Mouse (Mus musculus) stomach, postnatal 0 days (tissue): ENCODE results near the gene Wdpcp. TPM values are rescaled to one million over a fixed set of nuclear protein-coding genes. Genes with fewer than 3 reads are reported as not detected.

Experiments
- ATAC-seq: fragments of 200-750 bp; cut with Nextera tagmentation; 2 replicates; pipeline ENCODE4 v1.8.0; 2017; ENCODE audit not compliant: low FRiP score, low TSS enrichment
- DNase-seq: peaks from one replicate; pipeline ENCODE4 v3.0.0-alpha.2; 2016; ENCODE audit warnings: low spot score
- H3K27ac ChIP-seq: fragments of 300-500 bp; sonication (generic); replicated peaks from 2 replicates; pipeline ENCODE4 v1.5.1; 2014; ENCODE audit warnings: mild to moderate bottlenecking, control low read depth
- H3K27me3 ChIP-seq: fragments of 300-500 bp; sonication (generic); 2 replicates; pipeline ENCODE4 v1.6.1; 2014; ENCODE audit warnings: low read length; ENCODE audit not compliant: control insufficient read depth, insufficient read depth
- H3K36me3 ChIP-seq: fragments of 300-500 bp; sonication (generic); 2 replicates; pipeline ENCODE4 v1.6.1; 2014; ENCODE audit warnings: low read length, mixed read lengths; ENCODE audit not compliant: control insufficient read depth, insufficient read depth
- H3K4me1 ChIP-seq: fragments of 300-500 bp; sonication (generic); replicated peaks from 2 replicates; pipeline ENCODE4 v1.6.1; 2014; ENCODE audit warnings: antibody characterized with exemption; ENCODE audit not compliant: control insufficient read depth, insufficient read depth
- H3K4me2 ChIP-seq: fragments of 300-500 bp; sonication (generic); replicated peaks from 2 replicates; pipeline ENCODE4 v1.6.1; 2014; ENCODE audit warnings: low read depth, mild to moderate bottlenecking, control low read depth, moderate library complexity
- H3K4me3 ChIP-seq: fragments of 300-500 bp; sonication (generic); 2 replicates; pipeline ENCODE4 v1.5.1; 2014; ENCODE audit warnings: low read depth, low read length, control low read depth
- H3K9ac ChIP-seq: fragments of 300-500 bp; sonication (generic); 2 replicates; pipeline ENCODE4 v1.6.1; 2014; ENCODE audit warnings: mild to moderate bottlenecking, low read length, control low read depth, mixed read lengths
- H3K9me3 ChIP-seq: fragments of 300-500 bp; sonication (generic); 2 replicates; pipeline ENCODE4 v1.6.1; 2016; ENCODE audit warnings: low read length; ENCODE audit not compliant: control insufficient read depth
- CTCF ChIP-seq: IDR thresholded peaks from 2 replicates; pipeline ENCODE4 v1.5.1; 2016; ENCODE audit warnings: antibody characterized with exemption, low read depth, mild to moderate bottlenecking, moderate library complexity
- EP300 ChIP-seq: optimal IDR thresholded peaks from 2 replicates; pipeline ENCODE3; 2016; ENCODE audit warnings: antibody characterized with exemption
- WGBS: fragments of 180-500 bp; shearing (Covaris S2); extraction: QIAGEN DNeasy Blood & Tissue Kit; methylation state at CpG from one replicate; pipeline ENCODE4 v1.1.7; 2014; 5-methylcytosine and 5-hydroxymethylcytosine counted together
- polyA plus RNA-seq: library from polyadenylated mRNA; unstranded; fragments of >200 nt; fragmentation: Nextera tagmentation; extraction: Ambion mirVana; gene quantifications from 2 replicates; pipeline ENCODE4 v1.2.1, GENCODE M21; 2015

Wdpcp gene
- polyA plus RNA-seq, 1 experiment from 2014 or later: 3.3 TPM

DNA sequence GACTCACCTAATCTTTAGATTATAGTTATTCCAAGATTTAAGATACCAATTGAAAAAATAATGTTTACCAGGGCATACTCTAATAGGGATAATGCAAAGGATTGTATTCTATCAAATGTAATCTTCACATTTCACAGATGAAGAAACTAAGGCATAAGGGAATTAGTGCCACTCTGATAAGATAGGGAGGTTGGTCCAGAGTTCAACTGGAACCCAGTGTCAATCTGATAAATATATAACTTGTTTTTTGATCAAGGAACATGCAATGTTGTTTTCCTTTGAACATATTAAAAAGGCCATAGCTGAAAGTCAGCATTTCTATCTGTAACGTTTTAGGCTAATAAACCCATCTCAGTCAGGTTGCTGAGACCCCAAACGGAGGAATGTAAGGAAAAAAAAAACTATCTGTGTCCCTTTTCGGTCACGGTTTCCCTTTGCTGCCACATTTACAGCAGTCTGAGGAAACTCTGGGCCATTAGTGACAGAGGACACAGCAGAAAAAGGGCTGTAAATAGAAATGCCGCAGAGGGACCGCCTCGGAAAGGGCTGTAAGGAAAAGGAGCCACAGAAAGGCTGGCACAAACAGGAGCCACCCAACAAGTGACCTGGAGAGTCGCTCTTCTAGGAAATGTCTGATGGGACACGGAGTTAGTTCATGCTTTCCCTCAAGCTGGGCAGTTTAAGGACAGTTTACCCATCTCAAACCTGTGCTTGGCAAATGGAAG lies 7.2 kb upstream of the Wdpcp start:
- Histone ChIP-seq H3K9me3 (no peaks in the 10 kb centered on the region), H3K27ac (no peak overlapping the region), H3K36me3 (peaks cover 3% of the 10 kb centered on the region; the same call in 1 of the 2 replicates), H3K4me1 (no peaks in the 10 kb centered on the region), H3K27me3 (no peaks in the 10 kb centered on the region), H3K4me3 (no peak overlapping the region), H3K4me2 (no peak overlapping the region), H3K9ac (no peak overlapping the region)
- 85% methylated on average over 9 of the region's 9 CpGs for WGBS
- no peak for TF ChIP-seq EP300
- ATAC-seq: no peak
- DNase-seq: no peak

DNA sequence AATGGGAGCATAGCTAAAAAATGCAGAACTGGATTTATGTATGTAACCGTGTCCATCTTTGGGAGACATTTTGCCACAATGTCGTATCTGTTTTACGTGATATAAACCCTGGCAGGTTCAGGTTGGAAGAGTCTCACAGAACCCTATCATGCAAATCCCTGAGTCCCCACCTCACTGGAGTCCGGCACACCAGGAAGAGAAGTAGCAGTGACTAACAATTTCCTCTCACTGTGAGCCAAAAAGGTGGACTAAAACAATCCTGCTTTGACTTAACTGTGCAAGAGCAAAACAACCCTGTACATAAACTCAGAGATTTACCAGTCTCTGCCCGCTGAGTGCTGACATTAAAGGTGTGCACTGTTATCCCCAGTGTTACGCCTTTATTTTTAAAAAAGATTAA lies 5.1 kb upstream of the Wdpcp start:
- no peak for DNase-seq
- TF ChIP-seq CTCF (no peak), EP300 (no peak)
- Histone ChIP-seq H3K4me1 (no peaks in the 10 kb centered on the region), H3K27me3 (no peaks in the 10 kb centered on the region), H3K4me2 (no peak overlapping the region), H3K9me3 (no peaks in the 10 kb centered on the region), H3K36me3 (peaks cover 3% of the 10 kb centered on the region; the same call in 1 of the 2 replicates), H3K9ac (no peak overlapping the region), H3K27ac (no peak overlapping the region), H3K4me3 (no peak overlapping the region)
- WGBS: 91% methylated on average over 6 of the region's 6 CpGs
- ATAC-seq: no peak

DNA sequence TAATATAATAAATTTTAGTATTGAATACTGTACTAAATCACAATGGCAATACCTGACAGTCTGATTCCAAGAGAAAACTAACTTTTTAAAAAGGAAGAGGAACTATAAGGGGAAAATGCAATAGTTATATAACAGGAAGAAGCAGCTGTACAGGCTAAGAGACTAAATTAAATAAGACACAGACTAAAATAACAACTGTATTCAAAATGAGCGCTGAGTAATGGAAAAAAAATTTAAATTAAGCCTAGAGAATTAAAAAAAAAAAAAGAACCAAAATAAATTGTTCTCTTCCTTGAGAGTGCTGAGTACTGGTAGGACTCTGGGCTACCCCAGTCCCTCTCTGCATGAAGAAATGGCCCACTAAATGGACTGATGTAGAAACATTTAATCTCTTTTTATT lies 4.3 kb upstream of the Wdpcp start:
- peaks cover 3% of the 10 kb centered on the region; the same call in 1 of the 2 replicates for H3K36me3 ChIP-seq
- no peaks in the 10 kb centered on the region for H3K27me3 ChIP-seq
- no peaks in the 10 kb centered on the region for H3K4me1 ChIP-seq
- H3K4me2 ChIP-seq: no peak overlapping the region
- no peak for ATAC-seq
- DNase-seq: no peak
- H3K9me3 ChIP-seq: no peaks in the 10 kb centered on the region
- no peak overlapping the region for H3K9ac ChIP-seq
- 73% methylated on average over 1 of the region's 1 CpGs for WGBS
- no peak for TF ChIP-seq CTCF
- TF ChIP-seq EP300: no peak
- H3K27ac ChIP-seq: no peak overlapping the region
- no peak overlapping the region for H3K4me3 ChIP-seq

DNA sequence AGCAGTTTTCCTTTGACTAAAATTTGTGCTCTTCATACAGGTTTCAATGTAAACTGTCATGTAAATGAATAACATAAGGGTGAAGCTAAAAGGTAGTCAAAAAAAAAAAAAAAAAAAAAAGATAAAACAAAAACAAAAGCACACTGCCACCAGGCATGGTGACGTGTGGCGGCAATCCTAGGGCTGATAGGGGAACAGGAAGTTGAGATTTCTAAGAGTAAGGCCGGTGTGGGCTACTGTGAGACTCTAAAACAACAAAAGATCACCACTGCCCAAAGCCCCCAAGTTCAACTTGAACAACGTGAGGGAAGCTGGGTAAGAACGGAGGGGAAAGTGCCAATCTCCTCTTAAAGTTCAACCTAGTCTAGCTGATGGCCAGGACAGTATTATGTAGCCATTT lies 3.0 kb upstream of the Wdpcp start:
- Histone ChIP-seq H3K4me3 (no peak overlapping the region), H3K4me1 (no peaks in the 10 kb centered on the region), H3K9ac (no peak overlapping the region), H3K4me2 (0 out of 2 replicates have a peak overlapping the region, but pooled peaks have one; percentile 2), H3K27ac (0 out of 2 replicates have a peak overlapping the region, but pooled peaks have one; percentile 41), H3K9me3 (no peaks in the 10 kb centered on the region), H3K27me3 (no peaks in the 10 kb centered on the region), H3K36me3 (0 out of 2 replicates have a peak, but pooled peaks cover 3% of the 10 kb centered on the region)
- no peak for ATAC-seq
- WGBS: 46% methylated on average over 5 of the region's 5 CpGs
- TF ChIP-seq CTCF: no peak
- DNase-seq: no peak

DNA sequence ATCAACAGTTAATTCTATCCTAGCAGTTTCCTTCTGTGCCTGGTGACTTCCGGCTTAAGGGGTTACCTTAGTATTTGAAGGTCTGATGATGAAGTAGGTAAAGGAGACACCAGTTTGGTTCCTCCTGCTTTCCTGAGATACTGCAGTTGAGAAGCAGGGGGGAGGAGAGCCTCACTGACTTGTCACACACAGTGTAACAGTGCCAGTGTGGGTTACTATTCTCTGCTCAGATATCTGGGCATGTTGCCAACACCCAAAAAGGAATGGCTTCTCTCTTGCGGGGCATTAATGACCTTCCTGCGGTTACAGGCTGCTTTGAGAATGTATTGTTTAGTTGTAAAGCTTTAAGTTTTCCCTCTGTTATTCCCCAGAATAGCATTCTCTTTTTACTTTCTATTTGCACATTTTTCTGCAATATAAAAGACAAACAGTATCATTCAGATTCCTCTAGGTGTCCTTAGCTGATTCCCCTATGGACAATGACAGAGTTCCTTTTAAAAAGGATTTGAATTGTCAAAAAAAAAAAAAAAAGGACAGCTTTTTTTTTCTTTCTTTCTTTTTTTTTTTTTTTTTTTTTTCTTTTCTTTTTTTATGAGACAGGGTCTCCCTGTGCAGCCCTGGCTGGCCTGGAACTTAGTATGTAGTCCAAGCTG lies 2.5 kb upstream of the Wdpcp start:
- DNase-seq: peak; percentile 31
- Histone ChIP-seq H3K36me3 (0 out of 2 replicates have a peak, but pooled peaks cover 3% of the 10 kb centered on the region), H3K9me3 (no peaks in the 10 kb centered on the region), H3K4me3 (no peak overlapping the region), H3K27ac (0 out of 2 replicates have a peak overlapping the region, but pooled peaks have one; percentile 41), H3K27me3 (no peaks in the 10 kb centered on the region), H3K4me1 (no peaks in the 10 kb centered on the region), H3K9ac (no peak overlapping the region), H3K4me2 (0 out of 2 replicates have a peak overlapping the region, but pooled peaks have one; percentile 2)
- 24% methylated on average over 3 of the region's 3 CpGs for WGBS
- TF ChIP-seq CTCF (no peak), EP300 (no peak)
- ATAC-seq: no peak

DNA sequence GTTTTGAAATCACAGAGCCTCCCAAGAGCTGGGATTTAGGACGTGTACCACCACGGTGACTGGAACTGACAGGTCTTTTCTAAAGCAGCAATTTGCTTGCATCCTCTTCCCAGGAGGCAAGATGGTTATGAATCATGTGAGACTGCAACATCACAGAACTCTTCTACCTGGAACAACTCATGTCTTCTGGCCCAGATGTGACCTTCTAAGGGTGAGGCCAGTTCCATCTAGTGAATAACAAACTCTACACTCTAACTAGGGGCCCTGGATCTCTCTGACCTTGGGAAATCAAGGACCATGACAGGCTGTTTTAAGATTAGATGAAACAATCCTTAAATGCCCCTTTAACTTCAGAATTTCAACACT lies 1.9 kb upstream of the Wdpcp start:
- H3K27ac ChIP-seq: no peak overlapping the region
- DNase-seq: no peak

More for the DNA sequence above, 1.9 kb upstream of the Wdpcp start:
- no peak overlapping the region for H3K4me3 ChIP-seq
- no peaks in the 10 kb centered on the region for H3K9me3 ChIP-seq
- TF ChIP-seq CTCF (no peak), EP300 (no peak)
- H3K9ac ChIP-seq: no peak overlapping the region
- H3K4me2 ChIP-seq: 0 out of 2 replicates have a peak overlapping the region, but pooled peaks have one; percentile 6
- no peaks in the 10 kb centered on the region for H3K4me1 ChIP-seq
- H3K36me3 ChIP-seq: 0 out of 2 replicates have a peak, but pooled peaks cover 3% of the 10 kb centered on the region
- no peaks in the 10 kb centered on the region for H3K27me3 ChIP-seq
- WGBS: 54% methylated on average over 2 of the region's 2 CpGs
- ATAC-seq: no peak
